ENCODE assay signal across 11 mouse cellular contexts in genomic region chr16:6946151-6946550, GRCm38 (mm10).
DNase-seq lines count a peak whose midpoint lies in the region; ATAC-seq lines count a peak whose summit lies in the region.
"Had no signal": no experiment of that assay in that cellular context is flagged by ENCODE, and none has a peak within 500 bp of the region (broad histone marks: within the 10 kb centered on the region; RNA-seq: fewer than 3 reads in every experiment).

No protein-coding gene starts in this region.

- intact Hi-C loops in left cerebral cortex, postnatal 14 days (cut with DNase I): no loop called here

- peak; percentile 95 for ATAC-seq in frontal cortex, adult (ENCODE audit: low TSS enrichment)
- ATAC-seq in cerebellum, adult (ENCODE audit: insufficient number of reproducible peaks, low FRiP score, low TSS enrichment): no peak

- peak; percentile 61 for DNase-seq in layer of hippocampus, adult 9-11 months
- DNase-seq in layer of hippocampus, adult 9-10 months (ENCODE audit: low spot score): no peak
- peak; percentile 62 to 83 for DNase-seq in left cerebral cortex, postnatal 14 days (ENCODE audit: low spot score in 2 of 2)
- DNase-seq in telencephalon, adult 2 months (ENCODE audit: low read depth, low spot score): peak; percentile 81
- no peak for DNase-seq in ovary, adult 18-20 months (ENCODE audit: low spot score)
- DNase-seq: cerebellum, adult 2 months; heart, adult 18-20 months; lung, adult 2 months; lung, postnatal 4 days had no signal

Comparison
In these comparisons a context has a peak if more than half of its experiments do, and no peak if none do; other contexts are left out.
1. DNase-seq: peak in layer of hippocampus, adult 9-11 months (single experiment), left cerebral cortex, postnatal 14 days (2 of 2) and telencephalon, adult 2 months (single experiment); none in layer of hippocampus, adult 9-10 months (single experiment) and ovary, adult 18-20 months (single experiment).